Mouse (Mus musculus) midbrain, embryonic 13.5 days (tissue): Measurements from ENCODE around the gene Dip2a. TPM values are rescaled to one million over a fixed set of nuclear protein-coding genes. Genes with fewer than 3 reads are reported as not detected.
A peak's percentile ranks its signal among the peaks of the same experiment; 100 is the strongest.

Source experiments
- ATAC-seq: fragments of 200-750 bp; cut with Nextera tagmentation; 2 replicates; pipeline ENCODE4 v1.8.0; 2017; ENCODE audit warnings: mild to moderate bottlenecking, moderate TSS enrichment, moderate library complexity
- H3K27ac ChIP-seq: fragments of 300-500 bp; sonication (generic); 2 replicates; pipeline ENCODE4 v1.5.1; 2015; ENCODE audit warnings: inconsistent platforms, mild to moderate bottlenecking, moderate library complexity
- H3K27me3 ChIP-seq: fragments of 300-500 bp; sonication (generic); 2 replicates; pipeline ENCODE4 v1.6.1; 2015; ENCODE audit warnings: mild to moderate bottlenecking, inconsistent platforms
- H3K36me3 ChIP-seq: fragments of 300-500 bp; sonication (generic); 2 replicates; pipeline ENCODE4 v1.6.1; 2015; ENCODE audit warnings: mild to moderate bottlenecking, inconsistent platforms
- H3K4me1 ChIP-seq: fragments of 300-500 bp; sonication (generic); replicated peaks from 2 replicates; pipeline ENCODE4 v1.6.1; 2015; ENCODE audit warnings: inconsistent platforms
- H3K4me2 ChIP-seq: fragments of 300-500 bp; sonication (generic); replicated peaks from 2 replicates; pipeline ENCODE4 v1.6.1; 2015; ENCODE audit warnings: moderate library complexity, mild to moderate bottlenecking, inconsistent platforms
- H3K4me3 ChIP-seq: fragments of 300-500 bp; sonication (generic); replicated peaks from 2 replicates; pipeline ENCODE4 v1.5.1; 2015; ENCODE audit warnings: mild to moderate bottlenecking, inconsistent platforms
- H3K9ac ChIP-seq: fragments of 300-500 bp; sonication (generic); replicated peaks from 2 replicates; pipeline ENCODE4 v1.6.1; 2015; ENCODE audit warnings: mild to moderate bottlenecking, inconsistent platforms
- H3K9me3 ChIP-seq: fragments of 300-500 bp; sonication (generic); 2 replicates; pipeline ENCODE4 v1.6.1; 2016; ENCODE audit warnings: mild to moderate bottlenecking, inconsistent platforms
- WGBS: fragments of 180-500 bp; shearing (Covaris S2); methylation state at CpG from one replicate; pipeline ENCODE4 v1.1.7; 2015; 5-methylcytosine and 5-hydroxymethylcytosine counted together
- polyA plus RNA-seq: library from polyadenylated mRNA; unstranded; fragments of >200 nt; fragmentation: Nextera tagmentation; extraction: Ambion mirVana; gene quantifications from 2 replicates; pipeline ENCODE4 v1.2.1, GENCODE M21; 2015

Dip2a gene
- polyA plus RNA-seq, 1 experiment from 2014 or later = 14.6 TPM

- peak; percentile 99 for ATAC-seq
- Histone ChIP-seq H3K9me3 (no peaks in the 10 kb centered on the region), H3K4me3 (peak within 1 kb of the TSS; percentile 74), H3K4me2 (peak within 1 kb of the TSS; percentile 63), H3K9ac (peak within 1 kb of the TSS; percentile 84), H3K36me3 (peaks cover 5% of the 10 kb centered on the region), H3K27me3 (no peaks in the 10 kb centered on the region), H3K27ac (peak within 1 kb of the TSS; percentile 96), H3K4me1 (peaks cover 29% of the 10 kb centered on the region)
- WGBS = under 1% methylated on average over 47 of the region's 47 CpGs
Measured at GRCm38 (mm10) chr10:76237341-76238225, 107.5 kb downstream of the Dip2a start, which contains the start of gene Prmt2. TSS of gene Prmt2 (minus strand) at chr10:76237865.

DNA sequence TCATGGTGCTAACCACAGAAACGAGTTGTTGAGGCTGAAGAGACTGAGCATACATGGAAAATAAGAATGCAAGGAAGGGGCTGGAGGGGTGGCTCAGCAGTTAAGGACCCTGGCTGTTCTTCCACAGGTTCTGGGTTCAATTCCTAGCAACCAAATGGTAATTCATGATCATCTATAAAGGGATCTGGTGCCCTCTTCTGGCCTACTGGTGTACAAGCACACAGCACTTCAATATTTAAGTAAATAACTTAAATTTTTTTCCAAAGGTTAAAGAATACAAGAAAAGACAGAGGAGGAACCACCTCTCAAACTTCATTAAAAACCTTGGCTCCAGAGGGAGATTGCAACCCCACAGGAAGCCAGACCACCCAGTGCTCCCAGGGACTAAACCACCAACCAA lies 115.5 kb downstream of the Dip2a start:
- H3K36me3 ChIP-seq = peaks cover 28% of the 10 kb centered on the region
- H3K4me3 ChIP-seq = no peak overlapping the region
- no peak overlapping the region for H3K9ac ChIP-seq
- no peaks in the 10 kb centered on the region for H3K9me3 ChIP-seq
- no peaks in the 10 kb centered on the region for H3K27me3 ChIP-seq
- WGBS = 83% methylated on average over 1 of the region's 1 CpGs
- peaks cover 7% of the 10 kb centered on the region; the same call in 1 of the 2 replicates for H3K4me1 ChIP-seq
- H3K4me2 ChIP-seq = no peak overlapping the region
- ATAC-seq = no peak
- no peak overlapping the region for H3K27ac ChIP-seq

GRCm38 (mm10) chr10:76225944-76226343 lies 119.1 kb downstream of the Dip2a start:
- H3K27ac ChIP-seq = no peak overlapping the region
- H3K4me1 ChIP-seq = no peaks in the 10 kb centered on the region
- peaks cover 64% of the 10 kb centered on the region for H3K36me3 ChIP-seq
- H3K4me2 ChIP-seq = no peak overlapping the region
- no peak overlapping the region for H3K4me3 ChIP-seq
- no peaks in the 10 kb centered on the region for H3K27me3 ChIP-seq
- no peak overlapping the region for H3K9ac ChIP-seq
- H3K9me3 ChIP-seq = no peaks in the 10 kb centered on the region
- ATAC-seq = no peak
- WGBS = 92% methylated on average over 11 of the region's 11 CpGs

- no peaks in the 10 kb centered on the region for H3K4me1 ChIP-seq
- no peak overlapping the region for H3K4me2 ChIP-seq
- no peak overlapping the region for H3K27ac ChIP-seq
- no peaks in the 10 kb centered on the region for H3K27me3 ChIP-seq
- peaks cover 15% of the 10 kb centered on the region for H3K9me3 ChIP-seq
- no peak for ATAC-seq
- WGBS = 89% methylated on average over 9 of the region's 9 CpGs
- H3K36me3 ChIP-seq = peaks cover 99% of the 10 kb centered on the region
- no peak overlapping the region for H3K9ac ChIP-seq
- H3K4me3 ChIP-seq = no peak overlapping the region
Measured at GRCm38 (mm10) chr10:76218240-76218639, 126.9 kb downstream of the Dip2a start.

GRCm38 (mm10) chr10:76217056-76217455 lies 128.0 kb downstream of the Dip2a start:
- Histone ChIP-seq H3K4me2 (no peak overlapping the region), H3K4me3 (no peak overlapping the region), H3K27ac (no peak overlapping the region), H3K9me3 (peaks cover 15% of the 10 kb centered on the region), H3K9ac (no peak overlapping the region), H3K36me3 (peaks cover 99% of the 10 kb centered on the region), H3K4me1 (no peaks in the 10 kb centered on the region), H3K27me3 (no peaks in the 10 kb centered on the region)
- no peak for ATAC-seq
- WGBS = 97% methylated on average over 17 of the region's 17 CpGs

DNA sequence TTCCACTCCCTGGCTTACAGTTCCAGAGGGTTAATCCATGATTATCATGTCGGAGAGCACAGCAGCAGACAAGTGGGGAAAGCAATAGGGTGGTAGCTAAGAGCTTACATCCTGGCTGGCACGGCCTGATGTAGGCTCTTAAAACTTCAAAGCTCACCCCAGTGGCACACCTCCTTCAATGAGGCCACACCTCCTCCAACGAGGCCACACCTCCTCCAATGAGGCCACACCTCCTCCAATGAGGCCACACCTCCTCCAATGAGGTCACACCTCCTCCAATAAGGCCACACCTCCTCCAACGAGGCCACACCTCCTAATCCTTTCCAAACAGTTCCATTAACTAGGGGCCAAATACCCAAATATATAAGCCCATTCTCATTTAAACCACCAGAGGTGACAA lies 130.9 kb downstream of the Dip2a start:
- Histone ChIP-seq H3K4me1 (no peaks in the 10 kb centered on the region), H3K27ac (no peak overlapping the region), H3K27me3 (no peaks in the 10 kb centered on the region), H3K9me3 (peaks cover 15% of the 10 kb centered on the region), H3K4me2 (no peak overlapping the region), H3K9ac (no peak overlapping the region), H3K4me3 (no peak overlapping the region), H3K36me3 (peaks cover 96% of the 10 kb centered on the region)
- 94% methylated on average over 4 of the region's 4 CpGs for WGBS
- no peak for ATAC-seq

- Histone ChIP-seq H3K4me3 (no peak overlapping the region), H3K36me3 (peaks cover 97% of the 10 kb centered on the region), H3K27ac (no peak overlapping the region), H3K4me1 (no peaks in the 10 kb centered on the region), H3K9ac (no peak overlapping the region), H3K4me2 (no peak overlapping the region), H3K27me3 (no peaks in the 10 kb centered on the region), H3K9me3 (peaks cover 15% of the 10 kb centered on the region)
- no peak for ATAC-seq
- 96% methylated on average over 6 of the region's 6 CpGs for WGBS
Measured at GRCm38 (mm10) chr10:76212121-76212520, 133.0 kb downstream of the Dip2a start.

GRCm38 (mm10) chr10:76210806-76211205 lies 134.3 kb downstream of the Dip2a start:
- peaks cover 97% of the 10 kb centered on the region for H3K36me3 ChIP-seq
- H3K27ac ChIP-seq = no peak overlapping the region
- no peak overlapping the region for H3K4me3 ChIP-seq
- no peak for ATAC-seq
- WGBS = 94% methylated on average over 7 of the region's 7 CpGs
- H3K9me3 ChIP-seq = peaks cover 15% of the 10 kb centered on the region
- H3K4me1 ChIP-seq = no peaks in the 10 kb centered on the region
- no peak overlapping the region for H3K9ac ChIP-seq
- H3K27me3 ChIP-seq = no peaks in the 10 kb centered on the region
- H3K4me2 ChIP-seq = no peak overlapping the region

Other genes with a start within 250 kb of the Dip2a start
- gene Slc5a4b, start 234.3 kb downstream of the Dip2a start, polyA plus RNA-seq = not detected in 2 replicates
- gene Slc5a4a, start 197.8 kb downstream of the Dip2a start, polyA plus RNA-seq = 0.09 and 0.13 TPM in 2 replicates
- 270 and 275 TPM in 2 replicates for gene Prmt2, start 107.4 kb downstream of the Dip2a start, polyA plus RNA-seq
- gene S100b, start 91.4 kb downstream of the Dip2a start, polyA plus RNA-seq = 0.18 and 0.31 TPM in 2 replicates
- not detected in 2 replicates for gene AC141477.1, start 95.2 kb upstream of the Dip2a start, polyA plus RNA-seq
- 9.7 and 11.4 TPM in 2 replicates for gene Pcnt, start 97.5 kb upstream of the Dip2a start, polyA plus RNA-seq
- not detected in 2 replicates for gene 2610028H24Rik, start 103.8 kb upstream of the Dip2a start, polyA plus RNA-seq
- gene Mcm3ap, start 123.6 kb upstream of the Dip2a start, polyA plus RNA-seq = 75.1 and 75.6 TPM in 2 replicates
- gene Ybey, start 123.8 kb upstream of the Dip2a start, polyA plus RNA-seq = 7.8 and 8.1 TPM in 2 replicates
- gene Lss, start 186.3 kb upstream of the Dip2a start, polyA plus RNA-seq = 45.2 and 45.5 TPM in 2 replicates
- not detected in 2 replicates for gene Spatc1l, start 217.0 kb upstream of the Dip2a start, polyA plus RNA-seq
- gene Ftcd, start 230.4 kb upstream of the Dip2a start, polyA plus RNA-seq = 0.15 TPM in 1 of 2 replicates, not detected in the other